In the genomic region with DNA sequence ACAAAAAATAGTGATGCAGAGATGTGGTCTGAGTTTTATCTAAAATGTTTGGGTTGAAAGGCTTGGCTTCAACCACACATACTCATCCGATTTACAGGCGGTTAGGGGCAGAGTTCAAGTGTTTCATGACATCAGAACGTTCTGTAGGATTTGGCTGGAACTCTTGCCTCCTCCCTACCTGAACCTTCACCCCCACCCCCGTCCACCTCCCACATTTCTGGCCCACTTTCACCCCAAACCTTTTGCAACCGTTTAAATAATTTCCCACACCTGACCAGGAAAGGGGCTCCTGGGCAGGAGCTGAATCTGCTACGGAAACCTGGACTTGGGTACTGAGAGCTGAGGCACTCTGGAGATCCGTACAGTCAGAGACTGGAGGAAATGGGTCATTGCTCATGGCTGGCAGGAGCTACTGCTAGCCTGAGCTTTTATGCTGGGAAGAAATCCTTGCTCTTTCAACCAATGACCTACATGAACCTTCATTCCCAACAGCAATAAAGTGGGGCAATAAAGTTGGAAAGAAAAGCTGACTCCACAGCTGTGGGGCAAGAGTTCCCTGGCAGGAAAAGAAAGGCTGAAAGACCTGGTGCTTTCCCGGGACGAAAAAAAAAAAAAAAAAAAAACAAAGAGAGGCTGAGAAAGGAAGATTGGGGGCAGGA, we compare ENCODE assay signal across 9 mouse cellular contexts. TPM values are rescaled to one million over a fixed set of nuclear protein-coding genes. Genes with fewer than 3 reads are reported as not detected.
DNase-seq lines count a peak whose midpoint lies in the region; ATAC-seq lines count a peak whose summit lies in the region.
"Had no signal": no experiment of that assay in that cellular context is flagged by ENCODE, and none has a peak within 500 bp of the region (broad histone marks: within the 10 kb centered on the region; RNA-seq: fewer than 3 reads in every experiment).

No protein-coding gene starts in this region.

- peaks cover 26% of the 10 kb centered on the region for H3K4me1 ChIP-seq in limb, embryonic 13.5 days

- no peak overlapping the region for H3K9ac ChIP-seq in limb, embryonic 13.5 days

- H3K4me2 ChIP-seq in limb, embryonic 13.5 days (replicated peaks) = peak overlapping the region; percentile 61

- no peaks in the 10 kb centered on the region for H3K36me3 ChIP-seq in limb, embryonic 13.5 days
- H3K36me3 ChIP-seq: midbrain, embryonic 12.5 days had no signal

- no peaks in the 10 kb centered on the region for H3K9me3 ChIP-seq in limb, embryonic 13.5 days
- H3K9me3 ChIP-seq: midbrain, embryonic 12.5 days had no signal

- 24% methylated on average over 9 of the region's 9 CpGs for WGBS in limb, embryonic 13.5 days

- H3K27me3 ChIP-seq in limb, embryonic 13.5 days = no peaks in the 10 kb centered on the region
- H3K27me3 ChIP-seq: midbrain, embryonic 12.5 days had no signal

- DNase-seq in embryo, embryonic 10 days (ENCODE audit: low spot score) = peak; percentile 18
- no peak for DNase-seq in embryo, embryonic 10.5 days (ENCODE audit: low spot score)
- DNase-seq in NIH3T3 (ENCODE audit: low read depth) = peak; percentile 60
- peak; percentile 68 for DNase-seq in kidney, adult 11 months
- no peak for DNase-seq in frontal cortex, postnatal 36 days (ENCODE audit: low spot score in 2 of 2)
- DNase-seq in cerebellum, adult 9-10 months = no peak
- DNase-seq in heart, adult 9 months (ENCODE audit: low spot score in 2 of 2) = no peak

- no peak overlapping the region for H3K4me3 ChIP-seq in limb, embryonic 13.5 days

- H3K27ac ChIP-seq in limb, embryonic 13.5 days = peak overlapping the region; percentile 89; the same call in 1 of the 2 replicates

- peak; percentile 18; the same call in 1 of the 2 replicates for ATAC-seq in limb, embryonic 13.5 days (ENCODE audit: low FRiP score, low read depth)

RNA-seq across cellular contexts. Expression of gene Lrig2, which starts 28.9 kb away (rescaled TPM):
- polyA plus RNA-seq in limb, embryonic 13.5 days (2015; fragmentation: Nextera tagmentation; extraction: Ambion mirVana) = 21.5 and 23.0 TPM in 2 replicates

Comparison
In these comparisons a context has a peak if more than half of its experiments do, and no peak if none do; other contexts are left out.
1. DNase-seq: peak in embryo, embryonic 10 days (single experiment), NIH3T3 (single experiment) and kidney, adult 11 months (single experiment); none in embryo, embryonic 10.5 days (single experiment), frontal cortex, postnatal 36 days (0 of 2), cerebellum, adult 9-10 months (single experiment) and heart, adult 9 months (0 of 2).